Mouse (Mus musculus): Measurements from ENCODE around the gene Padi2.

Padi2 gene

GRCm38 (mm10) chr4:140987476-140987875 is 81.3 kb downstream of the Padi2 start:
- DNase-seq (ENCODE audit: low read depth): no peak

- DNase-seq (ENCODE audit: low read depth): no peak
Measured at GRCm38 (mm10) chr4:140988706-140989290, 82.7 kb downstream of the Padi2 start.

GRCm38 (mm10) chr4:140989447-140989846 is 83.3 kb downstream of the Padi2 start:
- no peak for DNase-seq (ENCODE audit: low read depth)

- DNase-seq (ENCODE audit: low read depth): no peak
Measured at GRCm38 (mm10) chr4:140992215-140992614, 86.1 kb downstream of the Padi2 start.

GRCm38 (mm10) chr4:140993846-140994245 is 87.7 kb downstream of the Padi2 start:
- DNase-seq (ENCODE audit: low read depth): no peak

- DNase-seq (ENCODE audit: low read depth): no peak
Measured at GRCm38 (mm10) chr4:140995811-140996210, 89.7 kb downstream of the Padi2 start.

- DNase-seq (ENCODE audit: low read depth): no peak
Measured at GRCm38 (mm10) chr4:140996812-140997211, 90.7 kb downstream of the Padi2 start.

All from c-Kit-positive CD71-negative TER-119-negative erythroid progenitor cells, embryonic 14.5 days (primary cell).